Mouse (Mus musculus) cerebellum, adult 11 months (tissue): ENCODE measurements at regions not wholly inside any gene's neighbourhood (a gene's known extent, or its start where the extent isn't known, plus 50 kb on each side); places are given as distances from the start of the nearest gene placed in this dataset.

Source experiments
- DNase-seq: peaks from one replicate; pipeline ENCODE4 v3.0.0; 2022

DNA sequence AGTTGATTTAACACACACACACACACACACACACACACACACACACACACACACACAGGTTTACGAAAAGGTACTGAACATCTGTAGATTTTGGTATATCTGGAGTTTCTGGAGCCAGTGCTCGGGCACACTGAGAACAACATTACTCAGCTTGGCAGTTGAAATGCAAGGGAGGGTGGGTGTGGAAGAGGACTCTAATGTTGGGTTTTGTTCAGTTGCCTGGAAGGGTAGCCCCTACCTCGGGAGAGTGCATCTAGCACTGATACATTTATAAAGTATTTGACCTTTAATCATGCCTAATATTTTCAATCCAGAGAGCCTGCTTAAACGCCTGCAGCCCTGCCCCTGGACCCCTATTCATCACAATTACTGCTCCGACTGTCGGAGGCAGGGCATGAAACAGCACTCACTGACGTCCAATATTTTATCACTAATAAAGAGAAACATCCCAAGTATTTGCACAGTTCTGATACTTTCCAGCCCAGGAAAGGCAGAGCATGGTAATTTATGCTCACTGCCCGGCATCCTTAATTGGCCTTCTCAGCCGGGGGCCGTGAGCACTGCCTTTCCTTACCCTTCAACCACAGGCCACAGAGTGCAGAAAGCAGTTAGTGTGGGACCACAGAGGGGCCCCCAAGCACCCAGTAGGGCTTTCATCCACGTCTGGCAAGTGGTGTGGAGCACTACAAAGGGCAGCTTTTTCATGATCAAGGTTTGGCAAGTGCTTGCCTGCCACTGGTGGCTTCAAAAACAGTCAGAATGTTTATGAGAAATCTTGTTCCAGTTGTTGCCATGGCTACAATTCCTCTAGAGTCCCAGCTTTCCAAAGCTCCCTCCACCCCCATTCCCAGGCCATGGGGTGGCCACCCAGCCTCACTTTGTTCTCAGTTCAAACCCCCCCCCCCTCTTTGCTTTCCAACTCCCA is 76.3 kb upstream of the Pkdcc start:
- no peak for DNase-seq

GRCm38 (mm10) chr17:83148371-83148929 is 66.6 kb upstream of the Pkdcc start:
- DNase-seq = no peak

DNA sequence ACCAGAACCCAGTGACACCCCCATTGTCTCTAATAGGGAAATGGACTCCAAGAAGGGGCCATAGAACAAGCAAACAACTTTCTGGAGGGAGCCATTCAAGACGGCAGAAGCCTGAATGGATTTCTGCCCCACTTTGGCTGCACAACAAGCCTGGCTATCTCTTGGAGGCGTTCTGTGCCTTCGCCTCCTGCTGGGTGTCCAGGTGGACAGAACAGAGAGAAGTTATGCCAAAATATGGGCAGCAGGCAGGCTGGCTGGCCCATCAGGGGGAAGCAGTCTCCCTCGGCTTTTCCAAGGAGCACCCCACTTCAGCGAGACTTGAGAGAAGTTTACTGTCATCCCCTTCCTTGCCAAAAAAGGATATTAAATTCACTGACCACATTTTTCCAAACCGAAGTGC is 65.8 kb upstream of the Pkdcc start:
- DNase-seq = peak; percentile 65

DNA sequence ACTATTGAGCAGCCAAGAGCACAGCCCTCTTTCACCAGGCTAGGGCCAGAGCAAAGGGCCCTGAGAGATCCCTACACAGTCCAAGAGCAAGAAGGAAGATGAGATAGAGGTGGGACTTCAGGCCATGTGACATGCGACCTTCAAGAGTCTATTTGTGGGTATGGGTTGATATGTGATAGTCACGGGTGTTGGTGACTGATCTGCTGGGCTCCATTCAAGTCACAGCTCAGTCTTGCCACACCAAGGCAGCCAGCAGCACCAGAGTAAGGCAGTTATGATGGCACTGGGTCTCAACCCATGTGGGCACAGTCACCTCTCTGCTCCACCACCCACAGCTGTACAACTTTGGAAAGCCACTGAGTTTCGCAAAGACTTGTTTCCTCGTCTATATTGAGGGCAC is 60.0 kb upstream of the Pkdcc start:
- no peak for DNase-seq

DNA sequence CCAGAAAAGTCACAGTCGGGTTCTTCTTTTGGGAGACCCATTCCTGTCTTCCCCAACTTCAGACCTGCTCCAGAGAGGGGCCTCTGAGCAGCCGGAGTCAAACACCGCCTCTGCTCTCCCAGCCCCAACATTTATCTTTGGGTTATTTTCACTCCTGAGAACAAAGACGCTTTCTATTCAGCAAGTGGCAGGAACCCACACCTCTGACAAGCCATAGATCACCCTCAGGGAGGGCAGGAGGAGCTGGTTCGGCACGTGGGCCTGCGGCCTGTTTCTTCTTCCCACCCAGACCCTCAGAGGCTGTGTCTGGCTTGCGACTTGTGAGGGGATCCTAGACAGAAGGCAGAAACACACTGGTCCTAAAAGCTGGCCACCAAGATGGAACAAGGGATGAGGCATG is 58.4 kb upstream of the Pkdcc start:
- DNase-seq = no peak

DNA sequence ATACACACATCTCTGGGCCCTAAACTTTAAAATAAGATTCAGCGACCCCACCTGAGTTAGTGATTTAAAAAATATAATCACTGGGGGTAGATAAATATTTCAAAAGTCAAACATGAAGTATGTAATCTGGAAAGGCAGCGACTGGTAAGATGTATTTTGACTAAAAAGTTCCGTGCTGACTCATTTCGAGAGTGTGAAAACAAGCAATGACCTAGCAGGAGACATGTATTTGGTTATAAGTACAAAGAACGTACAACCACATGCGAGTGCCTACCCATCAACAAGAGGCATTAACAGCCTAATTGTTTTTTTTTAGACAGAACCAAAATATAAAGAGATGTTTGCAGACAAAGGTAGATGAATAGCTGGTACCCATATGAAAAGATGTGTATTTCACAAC is 57.0 kb upstream of the Pkdcc start:
- no peak for DNase-seq

DNA sequence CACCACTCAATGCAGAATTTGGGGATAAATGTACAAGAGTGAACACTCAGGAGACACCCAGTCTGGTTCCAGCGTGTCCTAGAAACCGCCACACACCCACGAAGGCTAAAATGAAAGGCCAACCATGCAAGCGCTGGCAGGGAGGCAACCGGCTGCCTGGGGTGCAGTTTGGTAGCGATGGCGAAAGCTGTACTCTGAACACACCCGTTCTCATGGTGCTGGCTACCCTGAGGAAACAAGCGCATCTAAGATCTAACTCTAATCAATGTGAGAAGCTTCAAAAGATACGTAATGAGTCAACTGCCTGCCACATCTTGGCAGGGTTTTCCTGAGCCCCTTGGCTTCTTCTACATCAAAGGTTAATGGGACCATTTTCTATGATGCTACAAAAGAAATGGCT is 56.4 kb upstream of the Pkdcc start:
- no peak for DNase-seq

DNA sequence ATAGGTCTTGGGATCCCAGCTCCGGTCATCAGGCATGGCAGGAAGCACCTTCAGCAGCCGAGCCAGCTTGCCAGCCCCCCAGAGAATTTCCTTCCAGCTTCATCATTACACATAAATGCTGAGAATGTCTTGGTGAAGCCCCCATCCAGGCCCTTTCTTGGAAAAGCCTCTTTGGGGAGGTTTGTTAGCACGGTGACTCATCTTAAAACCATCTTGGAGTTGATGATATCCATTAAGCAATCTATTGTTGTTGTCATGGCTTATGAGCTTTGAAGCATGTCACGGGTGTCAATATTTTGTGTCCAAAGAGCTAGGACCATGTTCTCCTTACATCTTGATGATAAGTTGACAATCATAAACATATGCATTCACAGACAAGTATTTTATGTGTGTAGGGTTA is 55.5 kb upstream of the Pkdcc start:
- no peak for DNase-seq

DNA sequence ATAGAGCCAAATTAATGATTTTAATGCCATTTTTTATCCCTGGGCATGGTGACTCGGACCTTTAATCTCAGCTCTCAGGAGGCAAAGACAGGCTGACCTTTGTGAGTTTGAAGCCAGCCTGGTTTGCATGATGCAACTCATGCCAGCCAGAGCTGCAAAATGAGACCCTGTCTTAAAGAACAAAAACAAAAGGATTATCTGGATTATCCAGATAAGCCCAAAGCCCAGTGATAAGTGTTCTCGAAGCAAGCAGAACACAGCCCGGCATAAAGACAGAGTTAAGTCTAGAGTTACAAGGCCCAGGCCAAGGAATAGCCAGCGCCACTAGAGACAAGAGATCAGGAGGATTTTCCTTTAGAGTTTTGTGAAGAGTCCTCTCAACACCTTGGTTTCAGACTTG is 54.8 kb upstream of the Pkdcc start:
- DNase-seq = no peak

DNA sequence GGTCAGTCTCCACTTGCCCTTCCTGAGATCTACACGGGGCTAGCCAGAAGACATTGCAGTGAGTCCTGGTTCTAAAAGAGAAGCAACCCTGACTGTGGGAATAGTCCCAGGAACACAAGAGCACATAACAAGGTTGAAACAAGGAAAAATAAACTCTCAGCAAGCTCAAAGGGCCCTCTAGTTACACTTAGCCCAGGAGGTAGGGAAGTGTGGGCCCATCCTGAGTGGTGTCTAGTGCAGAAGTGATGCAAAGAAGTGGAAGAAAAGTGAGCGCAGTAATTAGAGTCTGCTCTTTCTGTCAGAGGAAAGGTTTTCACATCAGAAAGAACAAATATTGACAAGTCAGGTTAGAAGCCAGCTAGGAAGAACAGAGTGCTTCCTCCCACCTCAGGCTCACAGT is 53.4 kb upstream of the Pkdcc start:
- no peak for DNase-seq

DNA sequence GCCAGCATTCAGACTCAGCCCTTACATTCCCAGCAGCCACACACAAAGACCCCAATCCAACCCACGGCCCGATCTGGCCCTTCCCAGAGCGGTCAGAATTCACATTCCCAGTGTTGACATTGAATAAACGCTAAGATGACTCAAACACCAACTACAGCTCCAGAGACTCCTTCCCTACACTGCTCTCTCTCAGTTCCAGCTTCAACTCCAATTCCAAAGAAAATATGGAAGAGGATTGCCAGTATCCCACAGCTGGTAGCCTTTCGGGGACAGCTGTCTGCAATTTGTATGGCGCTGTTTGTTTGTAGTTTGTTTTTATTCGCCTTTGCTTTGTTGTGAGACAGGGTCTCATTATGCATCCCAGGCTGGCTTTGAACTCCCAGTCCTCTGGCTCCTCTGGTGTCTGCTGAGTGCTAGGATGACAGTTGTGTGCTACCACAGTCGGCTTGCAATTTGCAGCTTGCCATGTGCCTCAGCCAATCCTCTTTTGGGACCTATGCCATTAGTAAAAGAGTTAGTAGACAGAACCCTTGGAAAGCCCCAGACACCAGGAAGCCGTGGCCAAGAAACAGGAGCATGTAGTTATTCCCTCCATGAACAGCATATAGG is 51.0 kb upstream of the Pkdcc start:
- DNase-seq = no peak

- DNase-seq = no peak
Observed at GRCm38 (mm10) chr17:83164728-83165127, 50.4 kb upstream of the Pkdcc start.

DNA sequence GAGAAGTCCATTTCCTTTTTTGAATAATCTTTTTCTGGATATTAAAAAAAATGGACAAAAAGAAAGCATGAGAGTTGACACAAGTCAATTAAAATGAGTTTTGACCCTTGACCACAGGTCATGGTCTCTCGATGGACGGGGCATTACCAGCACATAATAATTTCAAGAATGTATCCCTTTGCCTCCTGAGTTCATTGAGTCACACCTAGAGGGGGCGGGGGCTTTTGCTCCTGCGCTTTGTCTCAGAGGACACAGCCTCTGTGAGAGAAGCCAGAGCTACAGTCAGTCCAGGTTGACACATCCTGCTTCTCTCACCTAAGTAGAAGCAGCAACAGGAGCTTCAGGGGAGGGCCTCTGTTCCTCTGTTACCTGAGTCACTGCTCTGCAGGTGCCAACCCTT is 50.0 kb upstream of the Pkdcc start:
- DNase-seq = no peak
